Mouse (Mus musculus) bone marrow, adult 2 months (tissue): ENCODE results near the gene P4ha3. TPM values are rescaled to one million over a fixed set of nuclear protein-coding genes. Genes with fewer than 3 reads are reported as not detected.

Source experiments
- H3K27ac ChIP-seq: fragments of 200-500 bp; 2 replicates; pipeline ENCODE4 v1.5.1; 2012; ENCODE audit warnings: low read depth, mild to moderate bottlenecking, control low read depth, inconsistent platforms, low read length; ENCODE audit not compliant: control insufficient read depth, poor library complexity, insufficient read depth
- H3K4me1 ChIP-seq: fragments of 200-500 bp; 2 replicates; pipeline ENCODE4 v1.6.1; 2011; ENCODE audit warnings: low read length; ENCODE audit not compliant: control insufficient read depth, insufficient read depth
- H3K4me3 ChIP-seq: fragments of 200-500 bp; replicated peaks from 2 replicates; pipeline ENCODE3; 2011; ENCODE audit warnings: mild to moderate bottlenecking, low read depth, low read length, control low read depth; ENCODE audit not compliant: control insufficient read depth
- CTCF ChIP-seq: fragments of 200-500 bp; IDR thresholded peaks from 2 replicates; pipeline ENCODE4 v1.5.1; 2011; ENCODE audit warnings: low read length, control low read depth; ENCODE audit not compliant: control insufficient read depth, insufficient read depth
- POLR2A ChIP-seq: fragments of 200-500 bp; IDR thresholded peaks from 2 replicates; pipeline ENCODE4 v1.6.1; 2011; ENCODE audit warnings: low read depth, mild to moderate bottlenecking, control low read depth, low read length, borderline replicate concordance; ENCODE audit not compliant: control insufficient read depth
- WGBS: fragments of 180-500 bp; shearing (Covaris S2); methylation state at CpG from one replicate; pipeline ENCODE4 v1.1.7; 2018; 5-methylcytosine and 5-hydroxymethylcytosine counted together
- polyA plus RNA-seq: library from polyadenylated mRNA; stranded (reverse); fragments of >200 nt; gene quantifications from 2 replicates; pipeline ENCODE4 v1.2.4, GENCODE M21; 2011; ENCODE audit warnings: low replicate concordance; ENCODE audit not compliant: missing spikeins, insufficient read depth, insufficient read length

The P4ha3 gene
- polyA plus RNA-seq, 1 experiment: not detected

DNA sequence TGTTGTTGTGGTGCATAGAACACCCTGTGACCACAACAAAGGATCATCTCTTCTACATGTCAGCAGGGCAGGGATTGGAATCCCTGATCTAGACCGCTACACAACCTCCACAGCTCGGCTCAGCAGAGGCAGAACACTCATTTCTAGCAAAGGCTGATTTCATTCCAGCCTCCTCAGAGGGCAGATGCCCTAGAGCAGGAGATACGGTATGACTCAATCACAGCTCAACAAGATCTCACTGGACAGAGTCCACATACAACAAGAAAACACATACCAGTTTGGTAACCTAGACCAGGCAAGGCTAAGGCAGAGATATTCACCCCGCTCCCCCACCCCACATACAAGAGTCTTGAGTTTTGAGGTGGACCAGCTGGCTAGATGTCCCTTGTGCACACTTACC, 43.3 kb downstream of the P4ha3 start:
- TF ChIP-seq POLR2A (no peak), CTCF (no peak)
- Histone ChIP-seq H3K4me3 (no peak overlapping the region), H3K4me1 (no peaks in the 10 kb centered on the region), H3K27ac (no peak overlapping the region)
- 92% methylated on average over 4 of the region's 4 CpGs for WGBS

GRCm38 (mm10) chr7:100331269-100331668, 45.9 kb downstream of the P4ha3 start:
- Histone ChIP-seq H3K4me3 (no peak overlapping the region), H3K4me1 (no peaks in the 10 kb centered on the region), H3K27ac (no peak overlapping the region)
- WGBS: 80% methylated on average over 3 of the region's 3 CpGs
- TF ChIP-seq CTCF (no peak), POLR2A (no peak)

DNA sequence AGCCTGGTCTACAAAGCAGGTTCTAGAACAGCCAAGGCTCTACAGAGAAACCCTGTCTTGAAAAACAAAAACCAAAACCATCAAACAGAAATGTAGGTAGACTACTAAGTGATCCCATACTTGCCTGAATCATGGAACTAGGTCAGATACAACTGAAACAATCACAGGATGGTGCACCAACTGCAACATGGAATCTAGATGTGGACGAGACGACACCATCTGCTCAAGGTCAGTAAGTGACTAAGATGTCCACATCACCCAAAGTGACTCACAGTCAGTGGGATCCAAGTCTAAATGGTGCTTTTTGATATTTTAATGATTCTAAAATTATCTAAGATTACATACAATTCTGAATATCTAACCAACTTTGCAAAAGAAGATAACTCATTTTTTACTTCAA, 50.6 kb downstream of the P4ha3 start:
- 96% methylated on average over 2 of the region's 2 CpGs for WGBS
- no peak overlapping the region for H3K27ac ChIP-seq
- no peaks in the 10 kb centered on the region for H3K4me1 ChIP-seq
- H3K4me3 ChIP-seq: no peak overlapping the region
- no peak for TF ChIP-seq CTCF
- no peak for TF ChIP-seq POLR2A

GRCm38 (mm10) chr7:100354984-100355383, 69.7 kb downstream of the P4ha3 start:
- no peak for TF ChIP-seq POLR2A
- no peak for TF ChIP-seq CTCF
- 94% methylated on average over 4 of the region's 4 CpGs for WGBS

GRCm38 (mm10) chr7:100356324-100356723, 71.0 kb downstream of the P4ha3 start:
- no peak overlapping the region for H3K27ac ChIP-seq
- TF ChIP-seq CTCF: no peak
- no peak for TF ChIP-seq POLR2A
- no peaks in the 10 kb centered on the region for H3K4me1 ChIP-seq
- H3K4me3 ChIP-seq: no peak overlapping the region
- 88% methylated on average over 5 of the region's 5 CpGs for WGBS

More at GRCm38 (mm10) chr7:100354984-100355383, 69.7 kb downstream of the P4ha3 start:
- no peak overlapping the region for H3K27ac ChIP-seq
- H3K4me3 ChIP-seq: no peak overlapping the region
- H3K4me1 ChIP-seq: no peaks in the 10 kb centered on the region

DNA sequence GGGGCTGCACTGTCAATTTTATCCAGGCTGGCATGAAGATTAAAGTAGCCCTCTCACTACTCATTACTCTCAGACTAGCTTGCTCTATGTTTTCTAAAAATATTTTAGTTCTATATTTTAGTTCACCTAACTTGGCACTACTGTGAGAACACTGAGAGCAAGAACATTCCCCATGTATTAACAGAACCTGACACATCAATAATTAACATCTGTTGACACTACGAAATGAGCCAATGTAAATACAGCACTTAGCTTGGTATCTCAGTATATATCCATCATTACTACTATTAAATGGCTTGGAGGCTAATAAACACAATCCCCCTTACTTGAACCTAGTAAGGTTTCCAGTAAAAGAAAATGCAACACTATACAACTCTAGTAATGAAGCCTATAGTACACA, 71.4 kb downstream of the P4ha3 start:
- H3K4me3 ChIP-seq: no peak overlapping the region
- TF ChIP-seq CTCF (no peak), POLR2A (no peak)
- H3K27ac ChIP-seq: no peak overlapping the region
- WGBS: 98% methylated on average over 1 of the region's 1 CpGs
- H3K4me1 ChIP-seq: no peaks in the 10 kb centered on the region

DNA sequence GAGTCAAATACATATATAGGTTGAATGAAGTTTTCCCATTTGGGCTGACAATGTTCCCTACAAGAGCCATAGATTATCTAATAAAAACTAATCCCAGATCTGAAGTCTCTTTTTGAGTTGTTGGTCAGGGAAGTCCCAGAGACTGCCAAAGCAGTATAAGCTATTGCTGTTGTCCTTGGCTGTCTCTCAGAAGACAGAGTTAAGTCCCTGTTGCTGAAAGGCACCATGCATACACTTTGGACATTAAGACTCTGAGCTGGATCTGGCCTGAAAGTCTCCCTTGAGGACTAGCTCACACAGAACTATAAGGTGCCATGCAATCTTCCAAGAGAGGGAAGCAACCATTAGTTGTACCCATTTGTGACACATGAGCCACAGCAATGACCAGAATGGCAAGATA, 72.5 kb downstream of the P4ha3 start:
- H3K27ac ChIP-seq: no peak overlapping the region
- H3K4me3 ChIP-seq: no peak overlapping the region
- H3K4me1 ChIP-seq: no peaks in the 10 kb centered on the region
- no peak for TF ChIP-seq CTCF
- TF ChIP-seq POLR2A: no peak

- TF ChIP-seq CTCF (no peak), POLR2A (no peak)
- no peak overlapping the region for H3K4me3 ChIP-seq
- whole genome bisulfite sequencing: 80% methylated on average over 2 of the region's 2 CpGs
- no peak overlapping the region for H3K27ac ChIP-seq
- H3K4me1 ChIP-seq: peaks cover 2% of the 10 kb centered on the region; the same call in 1 of the 2 replicates
Observed at GRCm38 (mm10) chr7:100363162-100363561, 77.8 kb downstream of the P4ha3 start.

DNA sequence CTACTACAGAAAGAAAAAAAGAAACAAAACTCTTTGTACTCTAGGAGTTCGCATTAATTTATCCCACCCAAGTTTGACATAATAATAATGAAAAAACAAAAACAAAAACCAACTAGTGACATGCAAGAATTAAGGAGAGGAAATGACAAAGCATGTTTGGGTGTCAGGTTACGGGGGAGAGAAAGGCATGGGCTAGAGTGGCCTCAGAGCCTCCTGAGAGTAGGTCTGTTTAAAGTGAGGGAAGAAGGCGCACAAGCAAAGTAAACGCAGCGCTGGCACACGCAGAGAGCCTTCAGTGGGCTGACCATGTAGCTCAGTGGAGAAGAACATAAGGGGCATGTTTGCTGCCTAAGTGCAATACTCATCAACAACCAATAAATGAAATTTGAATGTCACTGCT, 79.6 kb downstream of the P4ha3 start:
- Histone ChIP-seq H3K4me3 (no peak overlapping the region), H3K27ac (no peak overlapping the region; the same call in 1 of the 2 replicates), H3K4me1 (peaks cover 2% of the 10 kb centered on the region; the same call in 1 of the 2 replicates)
- no peak for TF ChIP-seq POLR2A
- TF ChIP-seq CTCF: no peak
- whole genome bisulfite sequencing: 29% methylated on average over 6 of the region's 6 CpGs

Other genes starting within 250 kb of the P4ha3 start
- gene Pold3, start 164.0 kb upstream of the P4ha3 start, polyA plus RNA-seq: 42.7 and 47.1 TPM in 2 replicates
- 1.5 and 3.9 TPM in 2 replicates for gene Lipt2, start 126.2 kb upstream of the P4ha3 start, polyA plus RNA-seq
- gene Kcne3, start 109.0 kb upstream of the P4ha3 start, polyA plus RNA-seq: 2.7 and 2.9 TPM in 2 replicates
- 6.4 TPM in 2 replicates for gene Pgm2l1, start 58.1 kb upstream of the P4ha3 start, polyA plus RNA-seq
- gene C2cd3, start 86.7 kb downstream of the P4ha3 start, polyA plus RNA-seq: 18.1 and 24.7 TPM in 2 replicates
- 19.5 and 23.6 TPM in 2 replicates for gene Ppme1, start 86.8 kb downstream of the P4ha3 start, polyA plus RNA-seq
- 0.77 TPM in 1 of 2 replicates, not detected in the other for gene Ucp3, start 187.5 kb downstream of the P4ha3 start, polyA plus RNA-seq
- 557 and 572 TPM in 2 replicates for gene Ucp2, start 207.8 kb downstream of the P4ha3 start, polyA plus RNA-seq
- gene Dnajb13, start 229.4 kb downstream of the P4ha3 start, polyA plus RNA-seq: 3.4 and 4.5 TPM in 2 replicates